Mouse (Mus musculus) spleen, adult 10 weeks (tissue): ENCODE measurements around the gene 1700001J03Rik. TPM values are rescaled to one million over a fixed set of nuclear protein-coding genes. Genes with fewer than 3 reads are reported as not detected.

Experiments
- polyA plus RNA-seq: library from polyadenylated mRNA; stranded (reverse); fragments of 350-450 nt; fragmentation: Illumina TruSeq; extraction: RNeasy Lipid Tissue Mini Kit (QIAGEN cat#74804); gene quantifications from one replicate; pipeline ENCODE4 v1.2.3, GENCODE M21; 2015; ENCODE audit warnings: low replicate concordance; ENCODE audit not compliant: insufficient read depth

1700001J03Rik gene
- polyA plus RNA-seq: 0.80 TPM

GRCm38 (mm10) chr5:146185204-146185603 lies at the start of gene 1700001J03Rik:
1700001J03Rik (minus strand) TSS chr5:146185304.

GRCm38 (mm10) chr5:146230864-146231654 lies 46.0 kb upstream of the 1700001J03Rik start, which contains the start of gene Cdk8:
Cdk8 (plus strand) TSS chr5:146231230.

GRCm38 (mm10) chr5:146220879-146221714 lies 36.0 kb upstream of the 1700001J03Rik start, which contains the start of gene Rnf6:
Rnf6 (minus strand) TSS chr5:146221555.

GRCm38 (mm10) chr5:146170621-146171020 lies 14.5 kb downstream of the 1700001J03Rik start, which contains the start of gene Gm6309:
Gm6309 (minus strand) TSS chr5:146170721.

GRCm38 (mm10) chr5:146160439-146160838 lies 24.7 kb downstream of the 1700001J03Rik start, which contains the start of gene Gm5565:
Gm5565 (minus strand) TSS chr5:146160539.

Other genes with a start within 250 kb of the 1700001J03Rik start
- gene Cyp3a25, start 175.7 kb downstream of the 1700001J03Rik start, polyA plus RNA-seq: not detected
- not detected for gene Cyp3a59, start 106.0 kb downstream of the 1700001J03Rik start, polyA plus RNA-seq
- gene Gm5565, start 24.8 kb downstream of the 1700001J03Rik start, polyA plus RNA-seq: not detected
- not detected for gene Gm6309, start 14.6 kb downstream of the 1700001J03Rik start, polyA plus RNA-seq
- 46.7 TPM for gene Rnf6, start 36.3 kb upstream of the 1700001J03Rik start, polyA plus RNA-seq
- gene Cdk8, start 45.9 kb upstream of the 1700001J03Rik start, polyA plus RNA-seq: 49.3 TPM
- gene Wasf3, start 199.7 kb upstream of the 1700001J03Rik start, polyA plus RNA-seq: 1.4 TPM